Mouse (Mus musculus): ENCODE data around the gene Galnt3.

- TF ChIP-seq CTCF (IDR thresholded peaks at IDR 0.05; ENCODE audit: borderline replicate concordance, extremely low read depth, insufficient read depth, insufficient read length) (no peak), POLR2A (IDR thresholded peaks at IDR 0.05; ENCODE audit: borderline replicate concordance, extremely low read depth, insufficient read depth, insufficient read length, poor library complexity, severe bottlenecking) (no peak)
Observed at GRCm38 (mm10) chr2:66080731-66081130, 44.1 kb downstream of the Galnt3 start.

All from brain, embryonic 14.5 days (tissue).